Mouse (Mus musculus): ENCODE data around the gene P3h3. TPM values are rescaled to one million over a fixed set of nuclear protein-coding genes. Genes with fewer than 3 reads are reported as not detected.
"Not testable (repeated sequence)": the region's sequence is repeated elsewhere in the genome, so short reads cannot be mapped to it uniquely, and the experiment has no call there.

The P3h3 gene
- 1 to 10 TPM; 7.5 to 7.9 TPM for total RNA-seq (2021)
- long read RNA-seq, experiment 1, partial matches to known transcripts: 0 of 2 reads
- long read RNA-seq, experiment 1, other reads (novel, unspliced or antisense): 1 of 2 reads
- long read RNA-seq, experiment 2, partial matches to known transcripts: 1 of 4 reads
- long read RNA-seq, experiment 2, other reads (novel, unspliced or antisense): 0 of 4 reads

GRCm38 (mm10) chr6:124856916-124857839, at the start of gene P3h3:
Gene P3h3, minus strand, starts transcription at chr6:124857752.
- intact Hi-C loops (cut with DNase I): loop anchor here (5.0 kb wide), 2 partner anchors 45 to 60 kb away; no protein-coding TSS in a partner anchor

GRCm38 (mm10) chr6:124904991-124905860, 47.7 kb upstream of the P3h3 start:
- intact Hi-C loops (cut with DNase I): loop anchor here (1.0 to 5.0 kb wide), 5 partner anchors 25 to 177 kb away; partner anchors contain the start of genes P3h3 and Zfp384

More at GRCm38 (mm10) chr6:124856916-124857839, at the start of gene P3h3:
- peak; percentile 69 to 73 for DNase-seq

DNA sequence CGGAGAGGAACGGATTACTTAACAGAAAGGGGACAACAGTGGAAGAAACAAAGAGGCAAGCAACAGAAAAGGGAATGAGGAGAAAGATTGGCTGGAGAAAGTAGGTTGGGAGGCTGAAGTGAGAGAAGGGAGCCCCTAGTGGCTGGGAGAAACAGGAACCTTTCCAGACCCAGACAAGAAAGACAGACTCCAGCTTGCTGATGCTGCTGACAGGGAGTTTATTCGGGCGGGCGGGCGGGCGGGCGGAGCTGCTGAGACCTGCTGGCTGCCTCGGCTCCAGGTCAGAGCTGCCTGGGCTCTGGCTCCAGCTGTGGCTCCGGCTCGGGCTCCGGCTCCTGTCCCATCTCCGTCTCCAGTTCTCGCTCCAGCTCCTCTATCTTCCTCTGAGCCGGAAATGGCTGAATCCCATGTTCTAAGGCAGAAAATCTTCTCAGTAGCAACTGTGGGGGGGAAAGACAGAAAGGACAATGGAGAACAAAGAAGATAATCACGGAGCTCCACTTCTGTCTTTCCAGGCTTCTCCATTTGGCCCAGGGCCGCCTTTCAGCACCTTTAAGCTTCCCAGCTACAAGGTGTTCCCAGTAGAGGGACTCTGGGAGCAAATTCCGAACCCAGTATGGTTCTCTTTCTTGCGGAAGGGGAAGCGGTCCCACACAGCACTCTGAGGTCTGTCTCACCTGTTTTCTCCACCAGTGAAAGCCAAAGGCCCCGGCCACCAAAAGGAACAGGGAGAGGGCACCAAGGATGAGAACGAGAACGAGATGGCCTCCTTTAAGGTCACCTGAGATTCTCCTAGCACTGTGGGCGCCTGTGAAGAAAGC, 46.8 kb upstream of the P3h3 start:
- peak in 1 of 2 experiments; percentile 39 for DNase-seq
- intact Hi-C loops (cut with DNase I): loop anchor here (1.0 to 5.0 kb wide), 5 partner anchors 26 to 178 kb away; partner anchors contain the start of genes P3h3 and Zfp384

More at GRCm38 (mm10) chr6:124904991-124905860, 47.7 kb upstream of the P3h3 start:
- DNase-seq: no peak

DNA sequence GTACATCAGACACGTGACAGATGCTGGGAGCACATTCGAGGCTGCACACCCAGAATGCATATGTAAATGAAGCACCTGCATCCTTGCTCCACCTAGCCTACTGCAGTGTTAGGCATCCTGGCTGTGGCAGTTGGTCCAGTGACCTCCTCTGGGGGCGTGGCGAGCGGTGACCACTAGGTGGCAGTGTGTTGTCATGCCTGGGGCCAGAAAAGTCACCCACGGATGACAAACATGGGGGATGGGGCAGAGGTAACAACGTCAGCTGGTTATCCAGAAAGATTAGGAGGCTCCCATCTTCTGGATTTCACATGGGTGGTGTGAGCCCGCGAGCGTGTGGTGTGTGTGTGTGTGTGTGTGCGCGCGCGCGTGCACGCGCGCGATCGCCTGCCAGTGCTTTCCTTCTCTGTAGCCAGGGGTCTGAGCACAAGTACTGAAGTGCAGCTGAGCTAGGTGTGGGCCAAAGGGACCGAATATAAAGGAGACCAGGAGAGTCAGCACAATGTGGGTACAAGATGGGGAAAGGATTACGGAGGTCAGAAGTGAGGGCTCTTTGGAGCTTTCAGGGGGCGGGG, 46.1 kb upstream of the P3h3 start:
- intact Hi-C loops (cut with DNase I): loop anchor here (1.0 to 5.0 kb wide), 6 partner anchors 27 to 179 kb away; partner anchors contain the start of genes Cops7a, P3h3 and Zfp384
- DNase-seq: peak; percentile 95 to 96

- DNase-seq: no peak
- intact Hi-C loops (cut with DNase I): loop anchor here (2.0 to 5.0 kb wide), 5 partner anchors 45 to 180 kb away; partner anchors contain the start of genes Cops7a, P3h3 and Zfp384
Measured at GRCm38 (mm10) chr6:124901851-124902250, 44.3 kb upstream of the P3h3 start.

DNA sequence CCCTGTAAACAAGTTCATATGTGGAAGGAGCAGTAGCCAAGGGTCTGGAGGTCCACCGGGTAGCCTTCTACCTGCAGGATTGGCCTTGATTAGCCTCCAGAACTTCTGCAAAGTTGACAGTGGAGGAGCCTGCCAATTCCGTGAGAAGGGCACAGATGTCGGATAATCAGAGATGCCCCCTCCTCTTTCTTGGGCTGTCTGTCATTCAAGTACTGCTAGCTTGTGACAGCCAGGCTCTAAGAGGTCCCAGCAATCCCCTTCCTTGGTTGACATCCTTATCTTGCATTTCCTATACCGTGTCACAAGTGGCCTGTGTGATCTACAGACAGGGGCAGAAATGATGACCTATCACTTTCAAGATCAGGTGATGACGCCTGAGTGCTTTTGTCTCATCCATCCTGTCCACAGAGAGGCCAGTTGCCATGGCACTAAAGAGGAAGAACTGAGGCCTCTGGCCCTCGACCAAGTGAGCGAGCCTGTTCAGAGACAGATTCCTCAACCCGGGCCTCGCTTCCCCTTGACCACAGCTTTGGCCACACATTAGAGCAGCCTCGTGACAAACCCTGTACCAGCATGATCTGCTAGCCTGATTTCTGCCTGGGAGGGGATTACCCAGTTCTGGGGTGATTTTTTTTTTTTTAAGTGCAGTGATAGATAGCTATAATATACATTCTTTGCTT, 43.4 kb upstream of the P3h3 start:
- no peak for DNase-seq

DNA sequence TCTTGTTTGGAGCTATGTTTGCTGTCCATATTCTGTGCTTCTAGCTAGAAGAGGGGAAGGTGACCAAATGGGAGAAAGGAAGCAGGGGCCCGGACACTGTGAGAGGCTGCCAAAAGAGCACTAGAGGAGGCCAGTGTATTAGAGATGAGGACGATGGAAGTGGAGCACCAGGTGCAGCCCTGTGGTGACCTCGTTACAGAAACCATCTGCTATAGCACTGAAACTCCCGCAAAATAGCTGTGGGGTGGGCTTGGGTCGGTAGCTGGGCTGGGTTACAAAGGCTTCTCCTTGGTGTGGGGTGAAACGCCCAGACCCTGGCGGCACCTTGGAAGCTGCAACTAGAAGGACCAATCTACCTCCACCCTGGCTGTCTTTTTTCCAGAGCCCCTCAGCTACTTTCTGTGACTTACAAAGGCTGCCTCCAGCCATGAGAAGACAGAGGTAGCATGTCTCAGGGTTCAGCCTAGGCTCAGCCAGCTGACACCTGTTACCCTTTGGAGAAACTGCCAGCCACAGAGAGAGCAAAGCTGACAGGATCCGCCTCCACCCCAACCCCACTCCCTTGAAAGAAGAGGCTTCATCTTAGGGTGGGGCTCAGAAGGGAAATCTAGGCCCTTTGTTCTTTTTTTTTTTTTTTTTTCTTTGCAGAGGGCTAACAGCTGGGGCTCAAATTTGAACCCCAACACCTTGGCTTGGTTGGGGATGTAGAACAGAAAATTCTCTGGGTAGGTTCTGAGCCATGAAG, 42.7 kb upstream of the P3h3 start:
- DNase-seq: no peak
- intact Hi-C loops (cut with DNase I): loop anchor here (5.0 kb wide), 4 partner anchors 43 to 182 kb away; partner anchors contain the start of genes P3h3 and Zfp384

More for the DNA sequence above, 43.4 kb upstream of the P3h3 start:
- intact Hi-C loops (cut with DNase I): loop anchor here (5.0 kb wide), 4 partner anchors 44 to 181 kb away; partner anchors contain the start of genes P3h3 and Zfp384

- intact Hi-C loops (cut with DNase I): no loop called here
- no peak for DNase-seq
Measured at GRCm38 (mm10) chr6:124898359-124898758, 40.8 kb upstream of the P3h3 start.

GRCm38 (mm10) chr6:124894113-124894512, 36.6 kb upstream of the P3h3 start:
- intact Hi-C loops (cut with DNase I); DNase-seq: not testable (repeated sequence)

DNA sequence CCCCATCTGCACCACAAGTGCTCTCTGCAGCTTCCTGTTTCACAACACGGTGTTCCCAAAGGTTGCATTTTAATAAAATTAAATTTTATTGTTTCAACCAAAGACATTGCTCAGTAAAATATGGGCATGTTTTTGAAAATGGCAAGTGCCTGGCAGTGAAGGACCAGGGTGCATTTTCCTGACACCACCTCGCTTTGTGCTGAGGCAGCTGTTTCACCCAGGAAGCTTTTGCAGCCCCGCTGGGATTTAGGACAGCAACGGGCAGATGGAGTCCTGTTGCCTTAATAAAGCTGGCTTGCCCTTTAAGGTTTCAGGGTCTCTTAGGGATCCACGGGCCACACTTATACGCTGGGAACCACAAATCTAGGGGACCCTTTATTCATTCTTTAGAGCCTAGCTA, 33.4 kb upstream of the P3h3 start:
- DNase-seq: no peak
- intact Hi-C loops (cut with DNase I): no loop called here

DNA sequence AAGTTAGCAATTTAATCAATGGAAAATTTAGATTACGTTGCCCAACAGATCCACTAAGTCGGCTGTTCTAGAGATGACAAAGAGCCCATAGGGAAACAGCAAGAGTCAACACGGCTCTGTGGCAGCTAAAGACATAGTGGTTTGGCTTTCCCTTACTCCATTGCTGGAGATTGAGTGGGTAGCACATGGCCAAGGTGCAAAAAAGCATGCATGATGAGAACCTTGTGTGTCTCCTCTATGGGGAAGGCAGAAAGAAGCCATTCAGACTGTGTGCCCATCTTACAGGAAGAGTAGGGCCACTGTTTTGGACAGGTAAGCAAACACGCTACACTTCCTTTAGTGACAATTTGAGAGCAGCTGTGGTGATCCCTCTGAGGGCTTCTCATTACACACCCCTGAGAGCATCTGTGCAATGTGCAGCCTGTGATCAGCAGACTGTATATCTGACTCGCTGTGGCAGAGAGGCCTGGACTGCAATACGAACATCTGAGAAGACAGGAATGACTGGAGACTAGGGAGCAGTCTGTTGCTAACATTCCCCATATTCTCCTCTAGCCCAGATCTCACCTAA, 31.1 kb upstream of the P3h3 start:
- intact Hi-C loops (cut with DNase I): no loop called here
- DNase-seq: no peak

DNA sequence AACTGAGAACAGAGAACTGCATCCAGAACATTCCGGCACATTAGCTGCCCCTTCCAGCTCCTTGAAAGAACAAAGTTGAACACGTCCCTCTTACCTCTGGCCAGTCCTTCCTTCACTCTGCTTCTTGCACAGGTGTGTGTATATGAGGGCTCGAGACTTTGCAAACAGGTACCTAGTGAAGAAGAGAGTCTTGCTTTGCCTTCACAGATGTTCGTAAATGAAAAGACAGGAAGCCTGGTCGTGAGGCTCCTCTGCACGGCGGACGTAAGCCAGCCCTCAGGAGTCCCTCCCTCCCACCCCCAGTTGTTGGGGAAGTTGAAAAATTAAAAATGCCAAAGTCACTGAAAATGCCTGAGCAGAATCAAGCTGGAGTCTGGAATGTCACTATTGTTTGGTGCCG, 30.4 kb upstream of the P3h3 start, which contains the start of gene Cd4:
TSS of gene Cd4 (minus strand) at position 236 of the 400 bp plus-strand sequence.
- intact Hi-C loops (cut with DNase I): no loop called here
- no peak for DNase-seq

- DNase-seq: no peak
- intact Hi-C loops (cut with DNase I): no loop called here
Measured at GRCm38 (mm10) chr6:124885956-124886381, 28.4 kb upstream of the P3h3 start.

GRCm38 (mm10) chr6:124884714-124885500, 27.4 kb upstream of the P3h3 start:
- DNase-seq: no peak

DNA sequence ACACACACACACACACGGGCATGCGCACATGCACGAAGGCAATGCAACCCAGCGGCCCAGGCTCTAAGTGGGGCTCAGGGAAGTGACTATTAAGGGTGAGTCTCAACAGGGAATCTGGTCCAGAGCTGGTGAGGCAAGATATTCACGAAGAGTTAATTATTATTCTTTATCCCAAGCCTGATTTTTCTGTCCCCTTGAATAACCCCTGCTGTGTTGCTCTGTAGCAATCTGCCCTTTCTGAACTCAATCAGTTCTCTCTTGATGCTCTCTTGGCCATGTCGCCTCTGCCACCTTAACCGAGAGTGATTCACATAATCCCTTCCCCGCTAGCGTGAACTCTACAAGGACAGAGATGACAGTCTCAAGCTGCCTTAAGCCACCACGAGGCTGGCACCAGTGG, 25.8 kb upstream of the P3h3 start:
- intact Hi-C loops (cut with DNase I): no loop called here
- no peak for DNase-seq

More at GRCm38 (mm10) chr6:124884714-124885500, 27.4 kb upstream of the P3h3 start:
- intact Hi-C loops (cut with DNase I): no loop called here

DNA sequence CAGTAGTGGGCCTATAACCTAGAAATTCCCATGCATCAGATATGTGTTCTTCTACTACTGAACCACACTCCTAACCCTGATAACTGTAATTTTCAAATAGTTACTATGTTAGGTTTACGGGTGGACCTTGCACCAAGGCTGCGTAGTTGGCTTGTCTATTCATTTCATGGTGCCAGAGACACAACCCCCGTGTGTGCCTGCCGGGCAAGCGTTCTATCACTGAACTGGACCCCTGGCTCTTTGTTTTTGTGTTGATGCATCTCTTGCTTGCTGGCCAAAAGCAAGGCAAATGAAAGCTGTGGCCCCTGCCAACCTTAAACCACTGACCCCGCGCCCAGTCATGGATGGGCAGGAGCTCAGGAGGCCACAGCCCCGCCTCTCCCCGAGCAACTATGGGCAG, 24.3 kb upstream of the P3h3 start:
- no peak for DNase-seq
- intact Hi-C loops (cut with DNase I): no loop called here
